Mouse (Mus musculus): ENCODE results near the gene Faah. TPM values are rescaled to one million over a fixed set of nuclear protein-coding genes. Genes with fewer than 3 reads are reported as not detected.

Gene Faah
- polyA plus RNA-seq, 1 experiment: 133 TPM

DNA sequence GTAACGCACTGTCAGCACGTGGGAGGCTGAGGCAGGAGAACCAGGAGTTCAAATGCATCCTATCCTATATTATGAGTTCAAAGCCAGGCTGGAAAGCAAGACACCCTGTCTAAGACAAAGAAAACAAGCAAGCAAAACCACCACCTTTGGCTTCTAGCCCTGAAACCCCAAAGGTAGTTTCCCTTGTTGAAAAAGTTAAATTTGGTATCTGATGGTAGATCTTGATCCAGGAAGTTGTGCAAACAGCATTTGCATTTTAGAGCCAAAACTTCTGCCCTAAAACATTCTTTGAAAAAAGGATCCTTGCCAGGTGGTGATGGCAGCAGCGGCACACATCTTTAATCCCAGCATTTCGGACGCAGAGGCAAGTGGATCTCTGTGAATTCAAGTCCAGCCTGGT is 2.2 kb downstream of the Faah start:
- Histone ChIP-seq H3K4me1 (ENCODE audit: control insufficient read depth, insufficient read depth, low read length) (peaks cover 2% of the 10 kb centered on the region; the same call in 1 of the 2 replicates), H3K27ac (ENCODE audit: insufficient read depth, low read length) (no peak overlapping the region), H3K4me3 (ENCODE audit: insufficient read depth, low read length) (peak overlapping the region; percentile 75; the same call in 1 of the 2 replicates)
- no peak for TF ChIP-seq CTCF (IDR thresholded peaks at IDR 0.05; ENCODE audit: extremely low read depth, insufficient read depth, low read length)
- no peak for TF ChIP-seq POLR2A (IDR thresholded peaks at IDR 0.05; ENCODE audit: extremely low read depth, insufficient read depth, low read length)

DNA sequence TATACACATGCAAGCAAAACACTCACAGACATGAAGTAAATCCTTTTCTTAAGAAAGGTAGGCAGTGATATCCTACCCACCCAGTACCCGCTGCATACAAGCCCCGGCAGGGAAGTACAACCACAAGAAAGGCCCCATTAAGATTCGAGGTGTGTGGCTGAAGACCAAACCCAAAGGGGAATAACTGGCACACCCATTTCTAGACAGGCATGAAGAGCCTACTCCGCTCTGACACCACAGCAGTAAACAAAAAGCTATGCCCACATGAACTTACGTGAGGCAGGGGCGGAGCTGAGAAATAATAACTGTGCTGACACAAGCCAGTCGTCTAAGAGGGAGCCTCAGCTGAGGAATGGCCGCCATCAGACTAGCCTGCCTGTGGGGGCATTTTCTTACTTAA is 7.5 kb downstream of the Faah start:
- no peak overlapping the region for H3K4me3 ChIP-seq (ENCODE audit: insufficient read depth, low read length)
- no peak for TF ChIP-seq POLR2A (IDR thresholded peaks at IDR 0.05; ENCODE audit: extremely low read depth, insufficient read depth, low read length)
- no peak for TF ChIP-seq CTCF (IDR thresholded peaks at IDR 0.05; ENCODE audit: extremely low read depth, insufficient read depth, low read length)
- no peak overlapping the region for H3K27ac ChIP-seq (ENCODE audit: insufficient read depth, low read length)
- H3K4me1 ChIP-seq (ENCODE audit: control insufficient read depth, insufficient read depth, low read length): peaks cover 6% of the 10 kb centered on the region; the same call in 1 of the 2 replicates

DNA sequence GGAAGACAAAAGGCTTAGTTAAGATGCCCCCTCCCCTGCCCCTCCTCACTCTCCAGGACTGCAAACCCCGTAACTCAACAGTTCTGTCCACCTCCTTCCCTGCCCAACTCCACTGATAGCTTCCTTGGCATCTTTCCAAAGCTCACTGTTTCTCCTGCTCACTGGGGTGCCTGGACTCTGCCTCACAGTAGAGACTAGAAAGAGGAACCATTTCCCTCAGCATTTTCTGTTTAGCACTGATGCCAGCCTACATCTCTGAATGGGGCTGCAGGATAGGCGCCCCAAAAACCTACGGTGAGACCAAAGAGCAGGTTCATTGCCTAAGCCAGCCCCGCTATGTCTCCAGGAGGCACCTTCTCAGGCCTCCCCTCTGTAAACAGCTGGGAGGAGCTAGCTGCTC is 16.5 kb downstream of the Faah start:
- H3K4me1 ChIP-seq (ENCODE audit: control insufficient read depth, insufficient read depth, low read length): no peaks in the 10 kb centered on the region

DNA sequence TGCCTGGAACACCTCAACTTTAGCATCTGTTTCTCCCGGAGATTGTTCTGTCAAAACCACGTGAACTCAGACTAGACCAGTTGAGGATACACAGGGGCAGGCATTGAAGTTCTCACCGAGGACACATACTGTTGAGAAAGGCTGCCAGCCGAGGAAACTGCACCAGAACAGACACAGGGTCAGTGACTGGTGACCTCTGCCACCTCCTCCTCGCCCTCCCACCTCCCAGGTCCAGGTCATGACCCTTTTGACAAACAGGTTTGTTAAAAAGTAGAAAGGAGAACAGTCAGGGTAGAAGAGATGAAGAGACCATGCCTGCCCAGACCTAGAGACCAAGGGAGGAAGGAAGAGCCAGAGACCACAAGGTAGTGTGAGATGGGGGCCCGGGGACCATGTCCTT is 17.1 kb downstream of the Faah start:
- no peaks in the 10 kb centered on the region for H3K4me1 ChIP-seq (ENCODE audit: control insufficient read depth, insufficient read depth, low read length)
- H3K27ac ChIP-seq (ENCODE audit: insufficient read depth, low read length): no peak overlapping the region
- TF ChIP-seq CTCF (IDR thresholded peaks at IDR 0.05; ENCODE audit: extremely low read depth, insufficient read depth, low read length) (no peak), POLR2A (IDR thresholded peaks at IDR 0.05; ENCODE audit: extremely low read depth, insufficient read depth, low read length) (no peak)
- H3K4me3 ChIP-seq (ENCODE audit: insufficient read depth, low read length): no peak overlapping the region

More for the DNA sequence above, 16.5 kb downstream of the Faah start:
- TF ChIP-seq CTCF (IDR thresholded peaks at IDR 0.05; ENCODE audit: extremely low read depth, insufficient read depth, low read length): no peak
- TF ChIP-seq POLR2A (IDR thresholded peaks at IDR 0.05; ENCODE audit: extremely low read depth, insufficient read depth, low read length): no peak
- Histone ChIP-seq H3K4me3 (ENCODE audit: insufficient read depth, low read length) (no peak overlapping the region), H3K27ac (ENCODE audit: insufficient read depth, low read length) (no peak overlapping the region)

DNA sequence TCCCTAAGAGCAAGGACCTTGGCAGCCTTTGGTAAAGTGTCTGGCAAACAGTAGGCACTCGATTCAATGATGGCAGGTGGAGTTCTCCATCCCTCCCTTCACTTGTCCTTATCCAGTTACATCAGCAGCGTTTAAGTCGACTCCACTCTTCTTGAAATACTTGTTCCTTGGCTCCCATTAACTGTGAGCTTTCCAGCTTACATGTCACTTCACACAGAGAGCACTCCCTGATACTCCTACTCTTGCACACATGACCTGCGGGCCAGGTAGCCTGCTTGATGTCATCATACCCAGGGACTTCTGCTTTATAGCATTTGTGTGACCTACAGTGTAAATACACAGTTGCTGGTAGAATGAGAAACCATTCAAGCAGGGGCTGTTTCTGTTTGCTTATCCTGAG is 21.0 kb downstream of the Faah start:
- Histone ChIP-seq H3K4me1 (ENCODE audit: control insufficient read depth, insufficient read depth, low read length) (no peaks in the 10 kb centered on the region), H3K27ac (ENCODE audit: insufficient read depth, low read length) (no peak overlapping the region), H3K4me3 (ENCODE audit: insufficient read depth, low read length) (no peak overlapping the region)
- no peak for TF ChIP-seq CTCF (IDR thresholded peaks at IDR 0.05; ENCODE audit: extremely low read depth, insufficient read depth, low read length)
- TF ChIP-seq POLR2A (IDR thresholded peaks at IDR 0.05; ENCODE audit: extremely low read depth, insufficient read depth, low read length): no peak

DNA sequence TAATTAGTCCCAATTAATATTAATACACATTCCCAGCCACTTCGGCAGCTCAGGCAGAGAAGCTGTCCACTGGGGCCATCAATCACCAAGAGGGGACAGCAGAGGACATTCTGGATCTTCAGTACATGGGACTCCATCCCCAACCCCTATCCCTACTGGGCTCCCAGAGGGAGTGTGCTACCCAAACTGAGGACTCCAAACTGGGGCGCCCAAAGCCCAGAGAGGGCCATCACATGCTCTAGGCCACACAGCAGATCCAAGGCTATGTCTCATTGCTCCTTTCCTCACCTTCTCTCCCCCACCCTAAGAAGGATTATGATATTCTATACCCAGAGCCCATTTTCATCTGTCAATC is 22.4 kb downstream of the Faah start:
- Histone ChIP-seq H3K4me3 (ENCODE audit: insufficient read depth, low read length) (no peak overlapping the region), H3K27ac (ENCODE audit: insufficient read depth, low read length) (no peak overlapping the region), H3K4me1 (ENCODE audit: control insufficient read depth, insufficient read depth, low read length) (no peaks in the 10 kb centered on the region)
- TF ChIP-seq POLR2A (IDR thresholded peaks at IDR 0.05; ENCODE audit: extremely low read depth, insufficient read depth, low read length): no peak
- TF ChIP-seq CTCF (IDR thresholded peaks at IDR 0.05; ENCODE audit: extremely low read depth, insufficient read depth, low read length): no peak

DNA sequence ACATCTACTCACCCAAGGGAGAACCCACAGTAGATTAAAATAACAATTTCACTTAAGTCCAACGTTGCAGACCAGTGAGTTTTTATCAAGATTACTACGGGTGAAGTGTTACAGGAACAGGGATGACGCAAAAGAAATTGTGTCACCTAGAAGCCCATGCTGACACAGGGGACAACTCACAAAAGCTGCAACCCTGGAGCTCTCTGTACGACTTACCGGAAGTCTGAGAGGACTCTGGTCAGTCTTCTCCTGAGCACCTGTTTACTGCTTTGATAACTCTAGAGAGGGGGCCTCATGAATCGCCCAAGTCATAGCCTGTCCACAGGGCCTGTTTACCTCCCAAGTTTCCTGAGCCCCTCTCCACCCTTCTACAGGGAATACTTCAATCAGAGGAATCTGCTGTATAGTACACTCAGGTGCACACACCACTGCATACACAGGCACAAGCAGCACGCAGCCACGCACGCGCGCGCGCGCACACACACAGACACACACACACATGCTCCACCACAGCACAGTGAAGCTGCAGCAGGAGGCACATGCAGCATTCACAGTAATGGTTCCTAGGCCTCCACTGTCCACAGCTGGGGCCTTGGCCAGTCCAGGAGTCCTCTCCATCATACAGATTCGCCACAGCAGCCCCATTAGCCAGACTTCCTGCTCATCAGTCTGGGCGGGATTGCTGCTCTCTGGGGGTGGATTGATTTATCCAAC is 22.9 kb downstream of the Faah start:
- H3K4me1 ChIP-seq (ENCODE audit: control insufficient read depth, insufficient read depth, low read length): no peaks in the 10 kb centered on the region
- H3K27ac ChIP-seq (ENCODE audit: insufficient read depth, low read length): no peak overlapping the region
- no peak overlapping the region for H3K4me3 ChIP-seq (ENCODE audit: insufficient read depth, low read length)
- TF ChIP-seq CTCF (IDR thresholded peaks at IDR 0.05; ENCODE audit: extremely low read depth, insufficient read depth, low read length) (no peak), POLR2A (IDR thresholded peaks at IDR 0.05; ENCODE audit: extremely low read depth, insufficient read depth, low read length) (no peak)

DNA sequence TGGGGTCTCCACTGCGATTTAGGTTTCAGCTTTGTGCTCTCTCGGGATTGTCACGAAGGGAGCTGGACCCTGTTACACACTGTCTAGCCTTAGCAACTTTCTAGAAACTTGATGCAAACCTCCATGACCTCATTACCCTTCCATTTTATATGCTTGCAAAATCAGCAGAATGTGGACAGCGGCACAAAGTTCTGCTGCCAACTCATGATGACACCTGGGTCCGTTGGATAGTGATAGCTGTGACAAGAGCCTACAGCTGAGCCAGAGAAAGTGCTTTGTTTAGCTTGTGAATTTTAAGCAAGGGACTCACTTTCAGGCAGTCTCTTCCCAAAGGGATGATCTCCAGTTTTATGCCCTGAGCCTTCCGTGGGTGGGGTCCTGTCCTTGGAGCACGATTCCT is 28.3 kb downstream of the Faah start:
- no peak overlapping the region for H3K4me3 ChIP-seq (ENCODE audit: insufficient read depth, low read length)

DNA sequence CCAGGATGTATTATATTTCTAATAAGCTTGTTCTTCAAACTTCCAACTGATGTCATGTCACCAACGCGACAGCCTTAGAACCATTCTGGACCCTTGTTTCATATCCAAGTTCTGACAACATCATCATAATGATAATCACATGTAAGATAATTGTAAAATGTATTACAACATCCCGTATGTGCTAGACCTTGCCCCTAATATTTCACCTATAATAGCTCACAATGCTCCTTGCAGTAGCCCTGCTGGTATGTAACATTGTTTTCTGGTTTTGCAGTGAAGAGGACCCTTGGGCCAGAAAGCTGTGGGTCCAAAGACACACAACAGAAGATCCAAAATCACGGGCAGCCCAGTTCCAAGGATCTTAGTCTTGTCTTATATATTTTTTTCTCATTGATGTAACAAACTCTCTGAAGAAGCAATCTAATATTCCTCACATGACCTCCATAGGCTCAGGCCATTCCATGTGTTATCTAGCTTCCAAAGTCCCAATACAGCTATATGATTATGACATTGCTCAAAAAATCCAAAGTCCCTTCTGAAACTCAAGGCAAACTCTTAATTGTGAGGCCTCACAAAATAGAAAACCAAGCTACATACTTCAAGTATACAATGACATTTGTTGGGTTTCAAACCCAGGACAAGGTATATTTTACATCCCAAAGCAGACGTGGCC is 29.7 kb downstream of the Faah start:
- Histone ChIP-seq H3K4me3 (ENCODE audit: insufficient read depth, low read length) (no peak overlapping the region), H3K27ac (ENCODE audit: insufficient read depth, low read length) (no peak overlapping the region), H3K4me1 (ENCODE audit: control insufficient read depth, insufficient read depth, low read length) (no peaks in the 10 kb centered on the region)
- TF ChIP-seq POLR2A (IDR thresholded peaks at IDR 0.05; ENCODE audit: extremely low read depth, insufficient read depth, low read length) (no peak), CTCF (IDR thresholded peaks at IDR 0.05; ENCODE audit: extremely low read depth, insufficient read depth, low read length) (no peak)

More for the DNA sequence above, 28.3 kb downstream of the Faah start:
- no peak for TF ChIP-seq CTCF (IDR thresholded peaks at IDR 0.05; ENCODE audit: extremely low read depth, insufficient read depth, low read length)
- no peak for TF ChIP-seq POLR2A (IDR thresholded peaks at IDR 0.05; ENCODE audit: extremely low read depth, insufficient read depth, low read length)
- Histone ChIP-seq H3K4me1 (ENCODE audit: control insufficient read depth, insufficient read depth, low read length) (no peaks in the 10 kb centered on the region), H3K27ac (ENCODE audit: insufficient read depth, low read length) (no peak overlapping the region)

DNA sequence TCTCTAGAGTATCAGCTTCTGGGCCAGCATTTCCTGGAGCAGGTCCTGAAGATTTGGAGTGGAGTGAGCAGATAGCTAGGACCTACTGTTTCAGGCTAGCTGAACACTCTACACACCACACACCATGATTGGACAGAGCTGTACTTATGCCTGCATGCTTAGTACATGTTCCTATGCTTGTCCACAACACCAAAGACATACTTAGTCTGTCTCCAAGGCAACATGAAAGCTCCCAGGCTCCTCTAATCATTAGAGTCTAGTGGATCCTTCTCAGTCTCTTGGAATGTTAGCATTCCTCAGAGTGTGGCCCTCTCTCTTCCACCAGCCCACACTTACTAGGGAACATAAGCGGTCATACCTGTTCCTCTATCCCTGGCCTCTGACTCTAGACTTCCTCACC is 30.3 kb downstream of the Faah start:
- H3K27ac ChIP-seq (ENCODE audit: insufficient read depth, low read length): no peak overlapping the region
- no peak overlapping the region for H3K4me3 ChIP-seq (ENCODE audit: insufficient read depth, low read length)
- no peaks in the 10 kb centered on the region for H3K4me1 ChIP-seq (ENCODE audit: control insufficient read depth, insufficient read depth, low read length)
- TF ChIP-seq CTCF (IDR thresholded peaks at IDR 0.05; ENCODE audit: extremely low read depth, insufficient read depth, low read length) (no peak), POLR2A (IDR thresholded peaks at IDR 0.05; ENCODE audit: extremely low read depth, insufficient read depth, low read length) (no peak)

All from cortical plate, adult 2 months (tissue).